Mouse (Mus musculus): ENCODE data around the gene Ezh1.

- TF ChIP-seq CTCF (IDR thresholded peaks at IDR 0.05; ENCODE audit: control insufficient read depth, insufficient read depth, insufficient read length) (no peak), MYOG (IDR thresholded peaks at IDR 0.05; ENCODE audit: control insufficient read depth, extremely low read depth, insufficient read length) (no peak), CEBPB (IDR thresholded peaks at IDR 0.05; ENCODE audit: low read depth) (no peak)
These were observed 36.2 kb upstream of the Ezh1 start for GRCm38 (mm10) chr11:101262272-101262967.

Measured in C2C12 (cell line).